Mouse (Mus musculus) liver, embryonic 15.5 days (tissue): ENCODE results near the gene Abhd8. TPM values are rescaled to one million over a fixed set of nuclear protein-coding genes. Genes with fewer than 3 reads are reported as not detected.

Experiments used
- ATAC-seq: fragments of 200-750 bp; cut with Nextera tagmentation; 2 replicates; pipeline ENCODE4 v1.8.0; 2017; ENCODE audit warnings: moderate number of reproducible peaks, mild to moderate bottlenecking, moderate library complexity; ENCODE audit not compliant: insufficient read depth
- H3K27ac ChIP-seq: fragments of 300-500 bp; sonication (generic); replicated peaks from 2 replicates; pipeline ENCODE4 v1.5.1; 2015; ENCODE audit warnings: mild to moderate bottlenecking, inconsistent platforms
- H3K27me3 ChIP-seq: fragments of 300-500 bp; sonication (generic); 2 replicates; pipeline ENCODE4 v1.6.1; 2015; ENCODE audit warnings: mild to moderate bottlenecking, inconsistent platforms
- H3K36me3 ChIP-seq: fragments of 300-500 bp; sonication (generic); replicated peaks from 2 replicates; pipeline ENCODE4 v1.6.1; 2015; ENCODE audit warnings: moderate library complexity, mild to moderate bottlenecking, inconsistent platforms
- H3K4me1 ChIP-seq: fragments of 300-500 bp; sonication (generic); replicated peaks from 2 replicates; pipeline ENCODE4 v1.6.1; 2015; ENCODE audit warnings: inconsistent platforms
- H3K4me2 ChIP-seq: fragments of 300-500 bp; sonication (generic); 2 replicates; pipeline ENCODE4 v1.6.1; 2015; ENCODE audit warnings: moderate library complexity, mild to moderate bottlenecking, inconsistent platforms
- H3K4me3 ChIP-seq: fragments of 300-500 bp; sonication (generic); replicated peaks from 2 replicates; pipeline ENCODE4 v1.5.1; 2015; ENCODE audit warnings: mild to moderate bottlenecking, inconsistent platforms
- H3K9ac ChIP-seq: fragments of 300-500 bp; sonication (generic); 2 replicates; pipeline ENCODE4 v1.6.1; 2015; ENCODE audit warnings: moderate library complexity, mild to moderate bottlenecking, inconsistent platforms
- H3K9me3 ChIP-seq: fragments of 300-500 bp; sonication (generic); replicated peaks from 2 replicates; pipeline ENCODE4 v1.6.1; 2016; ENCODE audit warnings: inconsistent platforms
- WGBS: fragments of 180-500 bp; shearing (Covaris S2); methylation state at CpG from one replicate; pipeline ENCODE4 v1.1.7; 2015; ENCODE audit warnings: mixed read lengths; ENCODE audit not compliant: insufficient replicate concordance; 5-methylcytosine and 5-hydroxymethylcytosine counted together
- polyA plus RNA-seq: library from polyadenylated mRNA; unstranded; fragments of >200 nt; fragmentation: Nextera tagmentation; extraction: Ambion mirVana; gene quantifications from 2 replicates; pipeline ENCODE4 v1.2.1, GENCODE M21; 2015

Gene Abhd8
- polyA plus RNA-seq, 1 experiment from 2014 or later: 9.1 TPM

DNA sequence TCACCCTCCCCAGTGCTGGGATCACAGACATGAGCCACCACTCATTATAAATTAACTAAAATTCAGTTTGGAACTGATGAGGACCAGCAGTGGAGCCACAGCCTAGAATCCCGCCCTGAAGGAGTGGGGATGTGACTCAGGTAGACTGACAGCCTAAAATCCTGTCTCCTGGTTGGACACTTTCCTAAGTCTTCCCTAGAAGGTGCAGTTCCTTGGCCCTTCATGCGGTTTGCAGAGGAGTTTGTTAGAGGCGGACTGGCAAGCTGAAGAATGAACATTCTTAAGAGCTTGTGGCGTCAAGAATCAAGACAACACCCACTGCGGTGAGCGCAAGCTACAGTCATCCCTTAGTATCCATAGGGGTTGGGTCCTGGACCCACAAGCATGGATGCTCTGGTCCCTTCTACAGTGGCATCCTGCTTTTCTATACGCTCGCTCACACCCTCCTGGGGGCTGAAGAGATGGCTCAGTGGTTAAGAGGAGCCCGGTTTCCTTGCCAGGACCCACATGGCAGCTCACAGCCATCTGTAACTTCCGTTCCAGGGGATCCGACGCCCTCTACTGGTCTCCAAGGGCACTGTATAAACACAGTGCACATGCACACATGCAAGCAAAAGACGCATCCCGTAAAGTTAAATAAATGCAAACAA lies 13.9 kb upstream of the Abhd8 start:
- peak overlapping the region; percentile 67 for H3K4me3 ChIP-seq
- no peak for ATAC-seq
- WGBS: 42% methylated on average over 14 of the region's 14 CpGs
- H3K36me3 ChIP-seq: peaks cover 31% of the 10 kb centered on the region
- peaks cover 39% of the 10 kb centered on the region for H3K4me1 ChIP-seq
- H3K27ac ChIP-seq: no peak overlapping the region
- H3K4me2 ChIP-seq: peak overlapping the region; percentile 95
- no peaks in the 10 kb centered on the region for H3K9me3 ChIP-seq
- H3K27me3 ChIP-seq: peaks cover 25% of the 10 kb centered on the region
- no peak overlapping the region for H3K9ac ChIP-seq

DNA sequence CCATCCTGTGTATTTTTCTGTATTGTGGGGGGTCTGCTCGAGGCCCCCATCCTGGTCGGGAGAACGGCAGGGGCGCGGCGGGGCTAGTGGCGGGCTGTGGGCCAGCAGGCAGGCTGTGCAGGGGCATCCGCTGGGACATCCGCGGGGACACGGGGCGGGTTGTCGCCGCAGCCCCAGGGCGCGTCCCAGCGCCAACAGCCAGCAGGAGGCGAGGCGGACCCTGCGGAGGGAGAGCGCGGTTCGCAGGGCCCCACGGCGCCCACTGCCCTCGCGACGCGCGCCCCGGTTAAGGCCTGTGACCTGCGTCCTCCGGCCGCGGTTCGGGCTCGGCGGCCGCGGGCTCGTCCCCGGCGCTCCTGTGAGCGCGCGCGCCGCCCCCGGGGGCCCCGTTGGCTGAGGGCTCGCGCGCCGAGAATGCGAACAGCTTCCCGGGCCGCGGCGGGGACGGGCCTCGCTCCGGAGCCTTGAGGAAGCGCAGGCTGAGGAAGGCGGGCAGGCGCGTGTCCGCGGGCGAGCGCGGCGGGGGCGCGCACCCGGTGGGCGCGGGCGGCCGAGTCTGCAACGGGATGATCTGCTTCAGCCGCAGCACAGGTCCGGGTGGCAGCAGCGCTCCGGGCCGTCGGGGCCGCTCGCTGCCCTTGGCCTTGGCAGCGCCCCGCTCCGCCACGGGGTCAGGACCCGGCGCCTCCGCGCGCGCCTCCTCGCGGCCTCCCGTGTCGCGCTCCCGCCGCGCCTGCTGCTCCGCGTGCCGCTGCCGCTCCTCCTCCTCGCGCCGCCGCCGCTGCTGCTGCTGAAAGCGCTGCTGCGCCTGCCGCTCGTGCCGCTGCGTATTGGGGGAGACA lies 12.9 kb upstream of the Abhd8 start:
- Histone ChIP-seq H3K4me3 (peak overlapping the region; percentile 67), H3K9ac (peak overlapping the region; percentile 60), H3K36me3 (peaks cover 41% of the 10 kb centered on the region), H3K27ac (peak overlapping the region; percentile 71), H3K4me2 (peak overlapping the region; percentile 95), H3K9me3 (no peaks in the 10 kb centered on the region), H3K27me3 (peaks cover 21% of the 10 kb centered on the region), H3K4me1 (peaks cover 39% of the 10 kb centered on the region)
- WGBS: under 1% methylated on average over 98 of the region's 121 CpGs
- peak; percentile 75 for ATAC-seq

DNA sequence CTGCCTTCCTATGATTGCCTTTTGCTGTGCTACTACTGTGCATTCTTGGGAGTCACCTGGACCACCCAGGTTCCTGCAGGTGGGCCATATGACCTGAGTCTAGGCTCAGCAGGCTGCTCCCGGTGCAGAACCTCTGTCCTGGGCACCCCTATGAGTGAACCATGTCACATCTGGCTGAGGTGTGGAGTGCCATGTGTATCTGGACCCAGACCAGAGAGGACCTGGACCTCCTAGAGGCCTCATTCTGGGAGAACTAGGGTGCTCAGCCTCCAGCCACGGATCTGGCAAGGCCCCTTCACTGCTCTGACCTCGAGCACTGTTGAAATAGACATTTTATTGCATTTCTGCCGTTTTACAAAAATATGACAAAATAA lies 12.2 kb upstream of the Abhd8 start:
- Histone ChIP-seq H3K36me3 (peaks cover 47% of the 10 kb centered on the region), H3K9ac (peak overlapping the region; percentile 60), H3K27me3 (peaks cover 16% of the 10 kb centered on the region), H3K4me3 (peak overlapping the region; percentile 67), H3K4me1 (peaks cover 42% of the 10 kb centered on the region), H3K4me2 (peak overlapping the region; percentile 95), H3K27ac (peak overlapping the region; percentile 71; the same call in 1 of the 2 replicates), H3K9me3 (no peaks in the 10 kb centered on the region)
- 34% methylated on average over 4 of the region's 4 CpGs for WGBS
- ATAC-seq: no peak

DNA sequence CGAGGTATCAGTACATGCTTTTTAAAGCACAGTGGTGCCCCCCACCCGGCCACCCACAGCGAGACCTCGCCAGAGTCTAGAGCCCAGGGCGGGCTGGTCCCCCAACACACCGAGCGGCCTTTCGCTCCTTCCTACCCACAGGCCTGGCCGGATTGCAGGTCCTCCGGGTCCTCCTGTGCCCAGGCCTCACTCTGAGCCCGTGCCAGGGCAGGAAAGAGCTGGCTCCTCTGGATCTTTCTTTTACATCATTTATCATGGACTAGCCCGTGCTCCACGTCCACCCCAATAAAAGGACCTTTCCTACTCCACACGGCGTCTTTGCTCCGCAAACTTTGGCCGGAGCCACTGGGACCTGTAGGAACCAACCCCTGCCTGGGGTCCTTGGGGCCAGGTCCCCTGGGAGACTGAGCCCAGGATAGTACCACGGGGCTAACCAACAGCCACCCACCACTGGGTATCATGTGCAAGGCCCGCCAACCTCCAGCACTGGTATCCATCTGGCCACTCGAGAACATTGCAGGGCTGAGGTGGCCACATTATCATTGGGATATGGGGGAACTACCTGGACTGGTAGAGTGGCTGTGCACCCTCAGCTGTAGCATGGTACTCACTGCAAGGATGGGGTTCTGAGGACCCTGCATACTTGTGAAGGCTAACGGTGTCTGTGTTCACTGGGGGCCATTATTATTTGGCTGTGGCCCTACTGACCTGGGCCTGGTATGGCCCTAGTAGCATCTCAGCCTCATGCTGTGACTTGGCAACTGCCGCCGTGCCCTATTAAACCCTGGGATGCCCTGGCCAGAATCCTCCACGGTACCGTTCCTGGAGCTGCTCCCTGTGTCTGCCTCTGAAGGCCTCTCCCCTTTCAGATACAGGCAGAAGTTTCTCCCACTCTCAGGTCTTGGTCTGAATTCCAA lies 11.6 kb upstream of the Abhd8 start:
- Histone ChIP-seq H3K27me3 (peaks cover 16% of the 10 kb centered on the region), H3K4me3 (no peak overlapping the region), H3K9me3 (no peaks in the 10 kb centered on the region), H3K36me3 (peaks cover 47% of the 10 kb centered on the region), H3K27ac (no peak overlapping the region), H3K4me1 (peaks cover 42% of the 10 kb centered on the region), H3K4me2 (peak overlapping the region; percentile 95), H3K9ac (0 out of 2 replicates have a peak overlapping the region, but pooled peaks have one; percentile 60)
- WGBS: 82% methylated on average over 25 of the region's 25 CpGs
- ATAC-seq: no peak

DNA sequence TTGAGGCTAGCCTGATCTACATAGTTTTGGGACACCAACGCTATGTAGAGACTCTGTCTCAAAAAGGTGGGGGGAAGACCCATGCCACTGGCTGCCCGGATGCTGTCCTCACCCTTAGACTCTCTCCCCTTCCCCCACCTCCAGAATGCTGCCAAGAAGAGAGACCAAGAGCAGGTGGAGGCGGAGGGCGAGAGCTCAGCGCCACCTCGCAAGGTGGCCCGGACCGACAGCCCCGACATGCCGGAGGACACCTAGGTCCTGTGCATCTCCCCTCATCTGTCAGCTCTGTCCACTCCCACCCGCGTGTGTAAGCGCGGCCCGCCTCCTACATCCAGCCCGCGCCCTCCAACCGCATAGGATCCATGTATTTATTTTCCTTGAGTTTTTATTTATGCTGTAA lies 10.9 kb upstream of the Abhd8 start:
- Histone ChIP-seq H3K9me3 (no peaks in the 10 kb centered on the region), H3K4me2 (no peak overlapping the region), H3K27ac (no peak overlapping the region), H3K4me3 (no peak overlapping the region), H3K4me1 (peaks cover 46% of the 10 kb centered on the region), H3K36me3 (peaks cover 47% of the 10 kb centered on the region), H3K27me3 (peaks cover 16% of the 10 kb centered on the region), H3K9ac (no peak overlapping the region)
- no peak for ATAC-seq
- WGBS: 84% methylated on average over 18 of the region's 18 CpGs

DNA sequence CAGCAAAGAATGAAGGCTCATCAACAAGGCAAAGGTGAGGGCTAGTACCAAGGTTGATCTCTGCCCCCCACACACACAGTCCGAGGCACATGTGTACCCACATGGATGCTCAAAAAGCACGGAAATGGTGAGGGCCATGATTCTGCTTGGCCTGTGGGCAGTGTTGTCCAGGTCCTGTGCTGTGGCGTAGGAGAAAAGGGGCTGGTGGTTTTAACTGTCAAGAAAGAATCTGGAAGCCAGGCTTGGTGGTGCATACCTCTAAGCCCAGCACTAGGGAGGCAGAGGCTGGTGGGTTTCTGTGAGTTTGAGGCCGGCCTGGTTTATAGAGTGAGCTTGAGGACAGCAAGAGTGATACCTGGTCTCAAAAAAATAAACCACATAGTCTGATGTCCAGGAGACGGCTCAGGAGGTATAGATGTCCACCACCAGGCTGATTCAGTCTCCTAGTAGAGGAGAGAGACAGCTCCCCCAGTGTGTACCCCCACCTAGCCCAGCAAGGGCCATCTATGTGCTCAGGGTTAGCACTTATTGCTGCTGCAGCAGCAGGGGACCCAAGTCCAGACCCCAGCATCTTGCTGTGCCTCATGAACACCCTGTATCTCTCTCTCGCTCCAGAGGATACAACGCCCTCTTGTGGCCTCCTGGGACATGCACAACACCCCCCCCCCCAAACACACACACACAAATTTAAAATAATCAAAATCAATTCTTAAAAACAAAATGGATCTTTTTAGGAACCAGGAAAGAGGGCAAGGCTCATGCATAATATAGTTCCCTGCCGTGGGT lies 9.3 kb upstream of the Abhd8 start:
- H3K9me3 ChIP-seq: no peaks in the 10 kb centered on the region
- 80% methylated on average over 8 of the region's 8 CpGs for WGBS
- H3K4me2 ChIP-seq: no peak overlapping the region
- H3K27ac ChIP-seq: no peak overlapping the region
- H3K9ac ChIP-seq: no peak overlapping the region
- peaks cover 51% of the 10 kb centered on the region for H3K4me1 ChIP-seq
- H3K27me3 ChIP-seq: peaks cover 16% of the 10 kb centered on the region
- no peak for ATAC-seq
- H3K36me3 ChIP-seq: peaks cover 47% of the 10 kb centered on the region
- no peak overlapping the region for H3K4me3 ChIP-seq

DNA sequence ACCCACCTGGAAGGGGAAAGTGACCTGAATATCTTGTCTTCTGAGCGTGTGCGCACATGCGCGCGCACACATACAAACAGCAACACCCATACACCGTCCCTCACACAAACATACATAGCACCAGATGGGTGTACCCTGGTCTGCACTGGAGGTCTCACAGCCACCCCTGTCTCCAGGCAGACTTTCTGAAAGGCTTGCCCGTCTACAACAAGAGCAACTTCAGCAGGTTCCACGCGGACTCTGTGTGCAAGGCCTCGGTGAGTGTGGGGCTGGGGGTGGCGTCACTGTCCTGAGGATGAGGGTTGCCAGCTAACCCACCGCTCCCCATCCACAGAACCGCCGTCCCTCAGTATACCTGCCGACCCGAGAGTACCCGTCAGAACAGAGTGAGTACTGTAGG lies 8.4 kb upstream of the Abhd8 start:
- Histone ChIP-seq H3K9ac (no peak overlapping the region), H3K4me3 (no peak overlapping the region), H3K4me1 (peaks cover 42% of the 10 kb centered on the region), H3K36me3 (peaks cover 47% of the 10 kb centered on the region), H3K9me3 (no peaks in the 10 kb centered on the region), H3K27ac (no peak overlapping the region), H3K27me3 (peaks cover 7% of the 10 kb centered on the region; the same call in 1 of the 2 replicates), H3K4me2 (no peak overlapping the region)
- WGBS: 94% methylated on average over 17 of the region's 17 CpGs
- ATAC-seq: no peak

DNA sequence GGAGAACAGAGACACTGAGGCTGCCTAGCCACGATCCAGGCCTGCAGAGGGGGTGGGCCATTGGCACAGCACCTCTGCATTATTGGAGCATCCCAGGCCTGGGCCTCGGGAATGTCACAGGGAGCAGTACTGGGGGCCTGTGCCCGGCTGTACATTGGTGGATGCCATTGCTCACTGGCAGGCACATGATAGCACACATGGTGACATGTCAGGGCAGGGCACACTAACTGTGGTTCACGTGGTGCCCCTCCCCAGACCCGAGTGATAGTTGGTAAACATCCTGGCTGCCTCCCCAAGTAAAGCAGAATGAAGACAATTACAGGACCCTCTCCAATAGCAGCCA lies 7.4 kb upstream of the Abhd8 start:
- H3K9ac ChIP-seq: no peak overlapping the region
- no peak for ATAC-seq
- WGBS: 67% methylated on average over 5 of the region's 5 CpGs
- H3K4me3 ChIP-seq: 0 out of 2 replicates have a peak overlapping the region, but pooled peaks have one; percentile 4
- 0 out of 2 replicates have a peak overlapping the region, but pooled peaks have one; percentile 95 for H3K4me2 ChIP-seq
- H3K9me3 ChIP-seq: no peaks in the 10 kb centered on the region
- peaks cover 55% of the 10 kb centered on the region for H3K36me3 ChIP-seq
- H3K27ac ChIP-seq: no peak overlapping the region
- no peaks in the 10 kb centered on the region for H3K27me3 ChIP-seq
- peaks cover 36% of the 10 kb centered on the region for H3K4me1 ChIP-seq

DNA sequence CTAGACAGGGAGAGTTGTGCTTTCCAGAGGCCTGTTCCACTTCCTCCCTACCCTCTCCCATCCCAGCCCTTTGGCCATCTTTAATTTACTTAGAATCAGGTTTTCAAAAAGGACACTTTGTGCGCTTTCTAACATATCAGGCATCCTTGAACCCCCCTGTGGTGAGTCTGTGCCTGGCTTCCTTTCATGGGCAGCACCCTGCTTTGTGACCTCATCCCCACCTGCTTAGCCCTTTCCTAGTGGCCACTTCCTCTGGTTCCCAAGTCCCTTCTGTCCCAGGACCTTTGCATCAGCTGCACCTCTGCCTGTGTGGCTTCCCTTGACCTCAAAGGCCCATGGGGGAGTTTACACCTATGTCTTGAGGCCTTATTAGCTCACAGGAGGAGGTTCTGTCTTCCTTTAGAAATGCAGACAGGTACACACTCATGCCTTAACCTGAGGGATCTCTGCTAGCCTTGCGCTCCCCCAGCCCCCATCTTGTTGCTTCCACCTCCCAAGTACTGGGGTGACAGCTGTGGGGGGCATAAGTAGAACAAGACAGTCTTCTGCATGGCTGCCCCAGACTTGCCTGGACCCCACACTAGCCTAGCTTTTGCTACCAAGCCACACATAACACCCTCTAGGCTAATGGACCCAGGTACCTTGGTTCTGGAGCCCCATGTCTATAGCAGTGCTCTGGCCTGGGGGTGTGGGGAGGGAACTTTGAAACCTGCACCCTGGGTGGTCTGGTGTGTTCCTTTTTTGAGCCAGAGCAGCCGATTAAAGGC lies 6.9 kb upstream of the Abhd8 start:
- no peak for ATAC-seq
- peak overlapping the region; percentile 95 for H3K4me2 ChIP-seq
- peak overlapping the region; percentile 85 for H3K4me3 ChIP-seq
- H3K4me1 ChIP-seq: peaks cover 36% of the 10 kb centered on the region
- H3K27ac ChIP-seq: peak overlapping the region; percentile 82; the same call in 1 of the 2 replicates
- no peaks in the 10 kb centered on the region for H3K9me3 ChIP-seq
- no peaks in the 10 kb centered on the region for H3K27me3 ChIP-seq
- H3K36me3 ChIP-seq: peaks cover 56% of the 10 kb centered on the region
- H3K9ac ChIP-seq: peak overlapping the region; percentile 85
- 82% methylated on average over 3 of the region's 3 CpGs for WGBS

DNA sequence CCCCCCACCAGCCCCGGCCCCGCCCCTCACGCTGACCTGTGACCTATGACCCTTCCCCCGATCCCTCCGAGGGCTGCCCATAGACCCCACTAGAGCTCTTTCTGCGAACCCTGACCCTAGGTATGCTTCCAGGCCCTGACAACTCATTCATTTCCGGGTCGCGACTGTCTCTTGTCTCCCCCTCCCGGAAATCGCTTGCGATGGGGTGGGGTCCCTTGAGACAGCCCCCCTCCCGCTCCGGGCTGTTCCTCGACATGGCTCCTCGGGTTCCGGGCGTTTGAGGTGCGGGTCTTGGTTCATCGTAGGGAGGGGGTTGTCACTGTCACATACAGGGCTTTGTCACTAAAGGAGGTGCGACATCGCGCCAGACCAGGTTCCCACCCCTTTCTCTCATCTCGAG lies 6.0 kb upstream of the Abhd8 start:
- peak overlapping the region; percentile 85 for H3K9ac ChIP-seq
- peaks cover 38% of the 10 kb centered on the region for H3K4me1 ChIP-seq
- H3K9me3 ChIP-seq: no peaks in the 10 kb centered on the region
- ATAC-seq: peak; percentile 3
- H3K4me3 ChIP-seq: peak overlapping the region; percentile 85
- WGBS: under 1% methylated on average over 24 of the region's 24 CpGs
- no peaks in the 10 kb centered on the region for H3K27me3 ChIP-seq
- peak overlapping the region; percentile 95 for H3K4me2 ChIP-seq
- peak overlapping the region; percentile 82 for H3K27ac ChIP-seq
- peaks cover 47% of the 10 kb centered on the region for H3K36me3 ChIP-seq
